ENCODE assay signal across 8 mouse cellular contexts in the genomic region with DNA sequence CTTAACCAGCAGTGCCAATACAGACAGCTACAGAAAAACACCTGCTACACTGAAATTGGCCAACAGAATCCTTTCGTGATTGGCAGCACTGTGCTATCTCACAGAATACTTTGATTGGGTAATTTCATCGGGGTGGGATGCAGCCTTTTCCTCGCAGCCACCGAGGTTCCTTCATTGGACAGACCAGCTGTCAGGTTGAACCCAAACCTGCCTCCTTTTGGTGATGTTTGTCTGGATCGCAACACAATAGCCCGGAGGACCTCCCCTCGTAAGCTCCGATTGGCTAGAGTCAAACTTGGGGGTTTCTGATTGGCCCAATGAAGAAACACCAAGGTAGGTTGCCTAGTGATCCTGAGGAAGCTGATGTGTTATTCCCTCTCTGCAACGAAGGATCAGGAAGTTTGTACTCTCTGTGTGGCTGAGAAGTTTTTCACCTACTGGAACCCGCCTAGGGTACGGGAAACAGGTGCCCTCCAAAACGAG. TPM values are rescaled to one million over a fixed set of nuclear protein-coding genes. Genes with fewer than 3 reads are reported as not detected.
DNase-seq lines count a peak whose midpoint lies in the region; ATAC-seq and TF ChIP-seq lines count a peak whose summit lies in the region.

A gene (plus strand): TSS at position 331 of the 483 bp plus-strand sequence.

- peaks cover 13% of the 10 kb centered on the region for H3K4me1 ChIP-seq in hindbrain, embryonic 10.5 days (replicated peaks)
- H3K4me1 ChIP-seq in lung, postnatal 0 days (ENCODE audit: insufficient read depth, low read depth, low read length): no peaks in the 10 kb centered on the region

- TF ChIP-seq CTCF in lung, postnatal 0 days (IDR thresholded peaks at IDR 0.05): peak; percentile 29

- peak within 1 kb of the TSS; percentile 84 for H3K27ac ChIP-seq in hindbrain, embryonic 10.5 days
- H3K27ac ChIP-seq in lung, postnatal 0 days (ENCODE audit: low read length): peak within 1 kb of the TSS; percentile 51; the same call in 1 of the 2 replicates

- no peaks in the 10 kb centered on the region for H3K9me3 ChIP-seq in hindbrain, embryonic 10.5 days
- no peaks in the 10 kb centered on the region for H3K9me3 ChIP-seq in lung, postnatal 0 days (ENCODE audit: low read length)

- H3K9ac ChIP-seq in lung, postnatal 0 days (replicated peaks; ENCODE audit: low read depth): peak within 1 kb of the TSS; percentile 33; the same call in 1 of the 2 replicates

- H3K27me3 ChIP-seq in hindbrain, embryonic 10.5 days (ENCODE audit: insufficient read depth, poor library complexity, severe bottlenecking): no peaks in the 10 kb centered on the region
- no peaks in the 10 kb centered on the region for H3K27me3 ChIP-seq in lung, postnatal 0 days (replicated peaks; ENCODE audit: insufficient read depth, low read length)

- H3K4me3 ChIP-seq in hindbrain, embryonic 10.5 days: peak within 1 kb of the TSS; percentile 80
- peak within 1 kb of the TSS; percentile 55 for H3K4me3 ChIP-seq in lung, postnatal 0 days (ENCODE audit: low read depth, low read length)

- no peak; the same call in 1 of the 2 replicates for TF ChIP-seq EP300 in lung, postnatal 0 days (IDR thresholded peaks at IDR 0.05)

- peak; percentile 100 for ATAC-seq in frontal cortex, adult (ENCODE audit: low TSS enrichment)
- peak; percentile 100 for ATAC-seq in lung, postnatal 0 days

- H3K36me3 ChIP-seq in hindbrain, embryonic 10.5 days: peaks cover 27% of the 10 kb centered on the region
- peaks cover 3% of the 10 kb centered on the region; the same call in 1 of the 2 replicates for H3K36me3 ChIP-seq in lung, postnatal 0 days (ENCODE audit: insufficient read depth, low read length)

- DNase-seq in MN1 (ENCODE audit: low spot score): peak; percentile 98
- DNase-seq in cerebellum, adult 9-10 months: peak; percentile 99
- DNase-seq in hindbrain, embryonic 10.5 days (ENCODE audit: low spot score): peak; percentile 91
- DNase-seq in layer of hippocampus, adult 9-11 months: peak; percentile 98
- DNase-seq in lung, postnatal 0 days (ENCODE audit: low spot score): peak; percentile 99
- DNase-seq in ovary, postnatal 14 days (ENCODE audit: low spot score): peak; percentile 85
- DNase-seq in thymus, postnatal 14 days: peak; percentile 93

- WGBS in hindbrain, embryonic 10.5 days: 0% methylated on average over 12 of the region's 12 CpGs
- under 1% methylated on average over 12 of the region's 12 CpGs for WGBS in lung, postnatal 0 days

- H3K4me2 ChIP-seq in lung, postnatal 0 days (replicated peaks; ENCODE audit: low read depth, low read length): peak within 1 kb of the TSS; percentile 49

RNA-seq across cellular contexts. Expression of the gene that starts here (rescaled TPM):
- polyA plus RNA-seq in hindbrain, embryonic 10.5 days (2016; fragmentation: Nextera tagmentation; extraction: Ambion mirVana): 27.8 and 31.0 TPM in 2 replicates
- 23.1 and 25.3 TPM in 2 replicates for polyA plus RNA-seq in lung, postnatal 0 days (2015; fragmentation: Nextera tagmentation; extraction: Ambion mirVana)

Comparison
In these comparisons a context has a peak if more than half of its experiments do, and no peak if none do; other contexts are left out.
1. Peak in every context shown above with its lines: DNase-seq, ATAC-seq, H3K4me3 ChIP-seq and H3K27ac ChIP-seq.